Mouse (Mus musculus): ENCODE measurements around the gene Taar6. TPM values are rescaled to one million over a fixed set of nuclear protein-coding genes. Genes with fewer than 3 reads are reported as not detected.

Taar6 gene
- total RNA-seq, 1 experiment, result not detected

GRCm38 (mm10) chr10:23951714-23952113 lies 33.7 kb downstream of the Taar6 start:
- H3K4me3 ChIP-seq (ENCODE audit: insufficient read depth in 1 of 2, low read depth in 1 of 2, low read length in 2 of 2, poor library complexity in 1 of 2, severe bottlenecking in 1 of 2), result no peak overlapping the region
- H3K4me1 ChIP-seq (ENCODE audit: control insufficient read depth in 2 of 2, insufficient read depth in 2 of 2, low read length in 2 of 2, poor library complexity in 1 of 2), result no peaks in the 10 kb centered on the region; a peak in 1 of 4 replicates
- TF ChIP-seq ZNF384 (IDR thresholded peaks at IDR 0.05; ENCODE audit: low read depth, low read length) (no peak), ZC3H11A (IDR thresholded peaks at IDR 0.05; ENCODE audit: borderline replicate concordance, low read depth, low read length) (no peak), HCFC1 (IDR thresholded peaks at IDR 0.05; ENCODE audit: borderline replicate concordance, insufficient read depth, low read length) (no peak), MAFK (IDR thresholded peaks at IDR 0.05; ENCODE audit: insufficient read depth, low read depth, low read length) (no peak), CHD2 (IDR thresholded peaks at IDR 0.05; ENCODE audit: low read depth, low read length) (no peak)
- H3K27ac ChIP-seq (ENCODE audit: insufficient read depth, low read depth, low read length, poor library complexity, severe bottlenecking), result no peak overlapping the region
- in situ Hi-C loops (cut with MboI; ENCODE audit: low sequenced_read_pairs in 2 of 2, unreplicated experiment in 2 of 2), result loop anchor here in 1 of 2 experiments (25.0 kb wide), 1 partner anchor 661 kb away; no protein-coding TSS in a partner anchor
- H3K36me3 ChIP-seq (ENCODE audit: control insufficient read depth, insufficient read depth, low read length, poor library complexity, severe bottlenecking), result no peaks in the 10 kb centered on the region
- no peaks in the 10 kb centered on the region for H3K9me3 ChIP-seq (ENCODE audit: control insufficient read depth, insufficient read depth, low read depth, low read length)
- H3K9ac ChIP-seq (ENCODE audit: insufficient read depth, low read depth, low read length, poor library complexity, severe bottlenecking), result no peak overlapping the region
- no peak for DNase-seq (ENCODE audit: low read depth, low spot score)

GRCm38 (mm10) chr10:23949508-23950005 lies 35.9 kb downstream of the Taar6 start, which contains the start of gene Taar3:
TSS of gene Taar3 (plus strand) at chr10:23949558.
- in situ Hi-C loops (cut with MboI; ENCODE audit: low sequenced_read_pairs in 2 of 2, unreplicated experiment in 2 of 2), result loop anchor here in 1 of 2 experiments (25.0 kb wide), 1 partner anchor 663 kb away; no protein-coding TSS in a partner anchor
- Histone ChIP-seq H3K4me3 (ENCODE audit: insufficient read depth in 1 of 2, low read depth in 1 of 2, low read length in 2 of 2, poor library complexity in 1 of 2, severe bottlenecking in 1 of 2) (no peak within 1 kb of the TSS), H3K36me3 (ENCODE audit: control insufficient read depth, insufficient read depth, low read length, poor library complexity, severe bottlenecking) (no peaks in the 10 kb centered on the region), H3K4me1 (ENCODE audit: control insufficient read depth in 2 of 2, insufficient read depth in 2 of 2, low read length in 2 of 2, poor library complexity in 1 of 2) (no peaks in the 10 kb centered on the region; a peak in 1 of 4 replicates), H3K27ac (ENCODE audit: insufficient read depth, low read depth, low read length, poor library complexity, severe bottlenecking) (no peak within 1 kb of the TSS), H3K9ac (ENCODE audit: insufficient read depth, low read depth, low read length, poor library complexity, severe bottlenecking) (no peak within 1 kb of the TSS), H3K9me3 (ENCODE audit: control insufficient read depth, insufficient read depth, low read depth, low read length) (no peaks in the 10 kb centered on the region)
- TF ChIP-seq MAFK (IDR thresholded peaks at IDR 0.05; ENCODE audit: insufficient read depth, low read depth, low read length) (no peak), ZC3H11A (IDR thresholded peaks at IDR 0.05; ENCODE audit: borderline replicate concordance, low read depth, low read length) (no peak), HCFC1 (IDR thresholded peaks at IDR 0.05; ENCODE audit: borderline replicate concordance, insufficient read depth, low read length) (no peak), CHD2 (IDR thresholded peaks at IDR 0.05; ENCODE audit: low read depth, low read length) (no peak), ZNF384 (IDR thresholded peaks at IDR 0.05; ENCODE audit: low read depth, low read length) (no peak)
- DNase-seq (ENCODE audit: low read depth, low spot score), result no peak

- Histone ChIP-seq H3K9ac (ENCODE audit: insufficient read depth, low read depth, low read length, poor library complexity, severe bottlenecking) (no peak overlapping the region), H3K27ac (ENCODE audit: insufficient read depth, low read depth, low read length, poor library complexity, severe bottlenecking) (no peak overlapping the region), H3K36me3 (ENCODE audit: control insufficient read depth, insufficient read depth, low read length, poor library complexity, severe bottlenecking) (no peaks in the 10 kb centered on the region), H3K4me1 (ENCODE audit: control insufficient read depth in 2 of 2, insufficient read depth in 2 of 2, low read length in 2 of 2, poor library complexity in 1 of 2) (no peaks in the 10 kb centered on the region), H3K9me3 (ENCODE audit: control insufficient read depth, insufficient read depth, low read depth, low read length) (no peaks in the 10 kb centered on the region), H3K4me3 (ENCODE audit: insufficient read depth in 1 of 2, low read depth in 1 of 2, low read length in 2 of 2, poor library complexity in 1 of 2, severe bottlenecking in 1 of 2) (no peak overlapping the region)
- TF ChIP-seq ZNF384 (IDR thresholded peaks at IDR 0.05; ENCODE audit: low read depth, low read length) (no peak), ZC3H11A (IDR thresholded peaks at IDR 0.05; ENCODE audit: borderline replicate concordance, low read depth, low read length) (no peak), CHD2 (IDR thresholded peaks at IDR 0.05; ENCODE audit: low read depth, low read length) (no peak), MAFK (IDR thresholded peaks at IDR 0.05; ENCODE audit: insufficient read depth, low read depth, low read length) (no peak), HCFC1 (IDR thresholded peaks at IDR 0.05; ENCODE audit: borderline replicate concordance, insufficient read depth, low read length) (no peak)
- in situ Hi-C loops (cut with MboI; ENCODE audit: low sequenced_read_pairs in 2 of 2, unreplicated experiment in 2 of 2), result no loop called here
- DNase-seq (ENCODE audit: low read depth, low spot score), result no peak
Observed at GRCm38 (mm10) chr10:23948026-23948425, 37.4 kb downstream of the Taar6 start.

- TF ChIP-seq MAFK (IDR thresholded peaks at IDR 0.05; ENCODE audit: insufficient read depth, low read depth, low read length) (no peak), ZNF384 (IDR thresholded peaks at IDR 0.05; ENCODE audit: low read depth, low read length) (no peak), ZC3H11A (IDR thresholded peaks at IDR 0.05; ENCODE audit: borderline replicate concordance, low read depth, low read length) (peak; percentile 23; the same call in 1 of the 2 replicates), CHD2 (IDR thresholded peaks at IDR 0.05; ENCODE audit: low read depth, low read length) (no peak), HCFC1 (IDR thresholded peaks at IDR 0.05; ENCODE audit: borderline replicate concordance, insufficient read depth, low read length) (no peak)
- Histone ChIP-seq H3K9ac (ENCODE audit: insufficient read depth, low read depth, low read length, poor library complexity, severe bottlenecking) (no peak overlapping the region), H3K9me3 (ENCODE audit: control insufficient read depth, insufficient read depth, low read depth, low read length) (no peaks in the 10 kb centered on the region), H3K4me3 (ENCODE audit: insufficient read depth in 1 of 2, low read depth in 1 of 2, low read length in 2 of 2, poor library complexity in 1 of 2, severe bottlenecking in 1 of 2) (no peak overlapping the region), H3K27ac (ENCODE audit: insufficient read depth, low read depth, low read length, poor library complexity, severe bottlenecking) (no peak overlapping the region), H3K4me1 (ENCODE audit: control insufficient read depth in 2 of 2, insufficient read depth in 2 of 2, low read length in 2 of 2, poor library complexity in 1 of 2) (0 out of 4 replicates have a peak, but pooled peaks cover 0 to 2% of the 10 kb centered on the region in 2 experiments), H3K36me3 (ENCODE audit: control insufficient read depth, insufficient read depth, low read length, poor library complexity, severe bottlenecking) (no peaks in the 10 kb centered on the region)
- peak; percentile 77 for DNase-seq (ENCODE audit: low read depth, low spot score)
- in situ Hi-C loops (cut with MboI; ENCODE audit: low sequenced_read_pairs in 2 of 2, unreplicated experiment in 2 of 2), result no loop called here
Observed at GRCm38 (mm10) chr10:23942465-23942864, 43.0 kb downstream of the Taar6 start.
